Mouse (Mus musculus) stomach, postnatal 0 days (tissue): ENCODE data around the gene Zbtb48. TPM values are rescaled to one million over a fixed set of nuclear protein-coding genes. Genes with fewer than 3 reads are reported as not detected.

Source experiments
- ATAC-seq: fragments of 200-750 bp; cut with Nextera tagmentation; 2 replicates; pipeline ENCODE4 v1.8.0; 2017; ENCODE audit not compliant: low FRiP score, low TSS enrichment
- DNase-seq: peaks from one replicate; pipeline ENCODE4 v3.0.0-alpha.2; 2016; ENCODE audit warnings: low spot score
- H3K27ac ChIP-seq: fragments of 300-500 bp; sonication (generic); replicated peaks from 2 replicates; pipeline ENCODE4 v1.5.1; 2014; ENCODE audit warnings: mild to moderate bottlenecking, control low read depth
- H3K27me3 ChIP-seq: fragments of 300-500 bp; sonication (generic); 2 replicates; pipeline ENCODE4 v1.6.1; 2014; ENCODE audit warnings: low read length; ENCODE audit not compliant: control insufficient read depth, insufficient read depth
- H3K36me3 ChIP-seq: fragments of 300-500 bp; sonication (generic); 2 replicates; pipeline ENCODE4 v1.6.1; 2014; ENCODE audit warnings: low read length, mixed read lengths; ENCODE audit not compliant: control insufficient read depth, insufficient read depth
- H3K4me1 ChIP-seq: fragments of 300-500 bp; sonication (generic); replicated peaks from 2 replicates; pipeline ENCODE4 v1.6.1; 2014; ENCODE audit warnings: antibody characterized with exemption; ENCODE audit not compliant: control insufficient read depth, insufficient read depth
- H3K4me2 ChIP-seq: fragments of 300-500 bp; sonication (generic); replicated peaks from 2 replicates; pipeline ENCODE4 v1.6.1; 2014; ENCODE audit warnings: low read depth, mild to moderate bottlenecking, control low read depth, moderate library complexity
- H3K4me3 ChIP-seq: fragments of 300-500 bp; sonication (generic); 2 replicates; pipeline ENCODE4 v1.5.1; 2014; ENCODE audit warnings: low read depth, low read length, control low read depth
- H3K9ac ChIP-seq: fragments of 300-500 bp; sonication (generic); 2 replicates; pipeline ENCODE4 v1.6.1; 2014; ENCODE audit warnings: mild to moderate bottlenecking, low read length, control low read depth, mixed read lengths
- H3K9me3 ChIP-seq: fragments of 300-500 bp; sonication (generic); 2 replicates; pipeline ENCODE4 v1.6.1; 2016; ENCODE audit warnings: low read length; ENCODE audit not compliant: control insufficient read depth
- CTCF ChIP-seq: IDR thresholded peaks from 2 replicates; pipeline ENCODE4 v1.5.1; 2016; ENCODE audit warnings: antibody characterized with exemption, low read depth, mild to moderate bottlenecking, moderate library complexity
- EP300 ChIP-seq: optimal IDR thresholded peaks from 2 replicates; pipeline ENCODE3; 2016; ENCODE audit warnings: antibody characterized with exemption
- WGBS: fragments of 180-500 bp; shearing (Covaris S2); extraction: QIAGEN DNeasy Blood & Tissue Kit; methylation state at CpG from one replicate; pipeline ENCODE4 v1.1.7; 2014; 5-methylcytosine and 5-hydroxymethylcytosine counted together
- polyA plus RNA-seq: library from polyadenylated mRNA; unstranded; fragments of >200 nt; fragmentation: Nextera tagmentation; extraction: Ambion mirVana; gene quantifications from 2 replicates; pipeline ENCODE4 v1.2.1, GENCODE M21; 2015

Gene Zbtb48
- polyA plus RNA-seq, 1 experiment from 2014 or later = 10.6 TPM

GRCm38 (mm10) chr4:152013036-152013813 is 14.2 kb downstream of the Zbtb48 start:
- DNase-seq (no peak), ATAC-seq (no peak)
- H3K27ac ChIP-seq = no peak overlapping the region

GRCm38 (mm10) chr4:152012109-152012508 is 15.4 kb downstream of the Zbtb48 start:
- Histone ChIP-seq H3K4me3 (no peak overlapping the region), H3K27me3 (no peaks in the 10 kb centered on the region), H3K9ac (0 out of 2 replicates have a peak overlapping the region, but pooled peaks have one; percentile 18), H3K4me2 (peak overlapping the region; percentile 97), H3K27ac (no peak overlapping the region; the same call in 1 of the 2 replicates), H3K36me3 (peaks cover 5% of the 10 kb centered on the region), H3K4me1 (0 out of 2 replicates have a peak, but pooled peaks cover 4% of the 10 kb centered on the region), H3K9me3 (no peaks in the 10 kb centered on the region)
- ATAC-seq (no peak), DNase-seq (peak; percentile 49)
- 79% methylated on average over 16 of the region's 16 CpGs for WGBS
- no peak for TF ChIP-seq CTCF
- no peak for TF ChIP-seq EP300

More at GRCm38 (mm10) chr4:152013036-152013813, 14.2 kb downstream of the Zbtb48 start:
- Histone ChIP-seq H3K9ac (0 out of 2 replicates have a peak overlapping the region, but pooled peaks have one; percentile 13), H3K36me3 (peaks cover 6% of the 10 kb centered on the region), H3K4me2 (no peak overlapping the region), H3K4me1 (0 out of 2 replicates have a peak, but pooled peaks cover 4% of the 10 kb centered on the region), H3K9me3 (no peaks in the 10 kb centered on the region), H3K27me3 (no peaks in the 10 kb centered on the region), H3K4me3 (no peak overlapping the region)
- TF ChIP-seq CTCF = no peak
- no peak for TF ChIP-seq EP300
- 80% methylated on average over 12 of the region's 12 CpGs for WGBS

GRCm38 (mm10) chr4:152011171-152011760 is 16.2 kb downstream of the Zbtb48 start:
- WGBS = 53% methylated on average over 8 of the region's 8 CpGs
- Histone ChIP-seq H3K9ac (peak overlapping the region; percentile 86), H3K27ac (peak overlapping the region; percentile 98), H3K27me3 (no peaks in the 10 kb centered on the region), H3K4me3 (peak overlapping the region; percentile 79), H3K4me2 (peak overlapping the region; percentile 97), H3K9me3 (no peaks in the 10 kb centered on the region), H3K4me1 (0 out of 2 replicates have a peak, but pooled peaks cover 4% of the 10 kb centered on the region), H3K36me3 (peaks cover 4% of the 10 kb centered on the region)
- TF ChIP-seq CTCF = no peak
- DNase-seq (peak; percentile 45), ATAC-seq (no peak)

GRCm38 (mm10) chr4:152010707-152011134 is 16.8 kb downstream of the Zbtb48 start:
- DNase-seq (peak; percentile 57), ATAC-seq (no peak)
- H3K4me2 ChIP-seq = peak overlapping the region; percentile 97
- 0 out of 2 replicates have a peak, but pooled peaks cover 4% of the 10 kb centered on the region for H3K4me1 ChIP-seq
- no peaks in the 10 kb centered on the region for H3K9me3 ChIP-seq
- H3K27ac ChIP-seq = peak overlapping the region; percentile 98
- peaks cover 4% of the 10 kb centered on the region; the same call in 1 of the 2 replicates for H3K36me3 ChIP-seq
- 12% methylated on average over 13 of the region's 13 CpGs for WGBS
- TF ChIP-seq CTCF (no peak), EP300 (no peak)
- no peaks in the 10 kb centered on the region for H3K27me3 ChIP-seq
- peak overlapping the region; percentile 86 for H3K9ac ChIP-seq
- peak overlapping the region; percentile 79 for H3K4me3 ChIP-seq

GRCm38 (mm10) chr4:152010091-152010706 is 17.3 kb downstream of the Zbtb48 start:
- ATAC-seq (peak; percentile 69), DNase-seq (peak; percentile 79)
- WGBS = 1% methylated on average over 10 of the region's 10 CpGs
- H3K4me3 ChIP-seq = peak overlapping the region; percentile 79
- H3K4me1 ChIP-seq = 0 out of 2 replicates have a peak, but pooled peaks cover 4% of the 10 kb centered on the region
- H3K4me2 ChIP-seq = peak overlapping the region; percentile 97
- no peaks in the 10 kb centered on the region for H3K9me3 ChIP-seq
- peak overlapping the region; percentile 86 for H3K9ac ChIP-seq
- H3K27ac ChIP-seq = peak overlapping the region; percentile 98
- H3K27me3 ChIP-seq = no peaks in the 10 kb centered on the region
- TF ChIP-seq EP300 (no peak), CTCF (no peak)
- peaks cover 4% of the 10 kb centered on the region; the same call in 1 of the 2 replicates for H3K36me3 ChIP-seq
